Mouse (Mus musculus): ENCODE results near the gene Lrrc10b. TPM values are rescaled to one million over a fixed set of nuclear protein-coding genes. Genes with fewer than 3 reads are reported as not detected.

The Lrrc10b gene
- total and polyA plus RNA-seq, 2 experiments from 2014 or later: 2.3 to 6.2 TPM

GRCm38 (mm10) chr19:10464427-10464826 is 7.2 kb upstream of the Lrrc10b start:
- Histone ChIP-seq H3K4me1 (ENCODE audit: insufficient read depth, low read length) (no peaks in the 10 kb centered on the region), H3K27ac (ENCODE audit: low read depth, low read length) (no peak overlapping the region), H3K9ac (replicated peaks; ENCODE audit: low read length, poor library complexity, severe bottlenecking) (no peak overlapping the region), H3K4me3 (ENCODE audit: low read depth, low read length) (no peak overlapping the region), H3K9me3 (ENCODE audit: low read length) (no peaks in the 10 kb centered on the region), H3K27me3 (ENCODE audit: insufficient read depth, low read length) (peaks cover 8% of the 10 kb centered on the region), H3K36me3 (ENCODE audit: insufficient read depth, low read length) (no peaks in the 10 kb centered on the region), H3K4me2 (ENCODE audit: low read depth, low read length, poor library complexity, severe bottlenecking) (no peak overlapping the region)
- TF ChIP-seq CTCF (IDR thresholded peaks at IDR 0.05): no peak
- WGBS: 27% methylated on average over 4 of the region's 4 CpGs
- no peak for ATAC-seq (ENCODE audit: low FRiP score)
- no peak for DNase-seq (ENCODE audit: low spot score)

- Histone ChIP-seq H3K4me2 (ENCODE audit: low read depth, low read length, poor library complexity, severe bottlenecking) (no peak overlapping the region), H3K27me3 (ENCODE audit: insufficient read depth, low read length) (peaks cover 17% of the 10 kb centered on the region), H3K27ac (ENCODE audit: low read depth, low read length) (no peak overlapping the region), H3K4me3 (ENCODE audit: low read depth, low read length) (no peak overlapping the region), H3K9me3 (ENCODE audit: low read length) (no peaks in the 10 kb centered on the region), H3K9ac (replicated peaks; ENCODE audit: low read length, poor library complexity, severe bottlenecking) (no peak overlapping the region), H3K4me1 (ENCODE audit: insufficient read depth, low read length) (no peaks in the 10 kb centered on the region), H3K36me3 (ENCODE audit: insufficient read depth, low read length) (no peaks in the 10 kb centered on the region)
- 51% methylated on average over 7 of the region's 7 CpGs for WGBS
- no peak for TF ChIP-seq CTCF (IDR thresholded peaks at IDR 0.05)
- ATAC-seq (ENCODE audit: low FRiP score) (no peak), DNase-seq (ENCODE audit: low spot score) (no peak)
These were observed 4.3 kb upstream of the Lrrc10b start for GRCm38 (mm10) chr19:10461584-10461983.

GRCm38 (mm10) chr19:10459907-10460306 is 2.6 kb upstream of the Lrrc10b start:
- no peak for TF ChIP-seq CTCF (IDR thresholded peaks at IDR 0.05)
- Histone ChIP-seq H3K36me3 (ENCODE audit: insufficient read depth, low read length) (no peaks in the 10 kb centered on the region), H3K4me3 (ENCODE audit: low read depth, low read length) (no peak overlapping the region), H3K27ac (ENCODE audit: low read depth, low read length) (no peak overlapping the region), H3K9me3 (ENCODE audit: low read length) (no peaks in the 10 kb centered on the region), H3K9ac (replicated peaks; ENCODE audit: low read length, poor library complexity, severe bottlenecking) (no peak overlapping the region), H3K27me3 (ENCODE audit: insufficient read depth, low read length) (peaks cover 29% of the 10 kb centered on the region), H3K4me2 (ENCODE audit: low read depth, low read length, poor library complexity, severe bottlenecking) (no peak overlapping the region), H3K4me1 (ENCODE audit: insufficient read depth, low read length) (peaks cover 5% of the 10 kb centered on the region; the same call in 1 of the 2 replicates)
- ATAC-seq (ENCODE audit: low FRiP score) (no peak), DNase-seq (ENCODE audit: low spot score) (no peak)
- 42% methylated on average over 11 of the region's 11 CpGs for WGBS

- Histone ChIP-seq H3K4me3 (ENCODE audit: low read depth, low read length) (peak overlapping the region; percentile 56; the same call in 1 of the 2 replicates), H3K4me2 (ENCODE audit: low read depth, low read length, poor library complexity, severe bottlenecking) (peak overlapping the region; percentile 76), H3K36me3 (ENCODE audit: insufficient read depth, low read length) (no peaks in the 10 kb centered on the region), H3K27me3 (ENCODE audit: insufficient read depth, low read length) (peaks cover 33% of the 10 kb centered on the region), H3K27ac (ENCODE audit: low read depth, low read length) (no peak overlapping the region), H3K9me3 (ENCODE audit: low read length) (no peaks in the 10 kb centered on the region), H3K9ac (replicated peaks; ENCODE audit: low read length, poor library complexity, severe bottlenecking) (no peak overlapping the region), H3K4me1 (ENCODE audit: insufficient read depth, low read length) (peaks cover 5% of the 10 kb centered on the region; the same call in 1 of the 2 replicates)
- no peak for ATAC-seq (ENCODE audit: low FRiP score)
- 16% methylated on average over 8 of the region's 8 CpGs for WGBS
- no peak for TF ChIP-seq CTCF (IDR thresholded peaks at IDR 0.05)
- peak; percentile 38 for DNase-seq (ENCODE audit: low spot score)
These were observed 823 bp upstream of the Lrrc10b start for GRCm38 (mm10) chr19:10458096-10458495.

GRCm38 (mm10) chr19:10457484-10457800 is 169 bp upstream of the Lrrc10b start:
- H3K27ac ChIP-seq (ENCODE audit: low read depth, low read length): peak overlapping the region; percentile 78

GRCm38 (mm10) chr19:10455437-10455806 is 1.9 kb downstream of the Lrrc10b start:
- Histone ChIP-seq H3K9me3 (ENCODE audit: low read length) (no peaks in the 10 kb centered on the region), H3K4me3 (ENCODE audit: low read depth, low read length) (no peak overlapping the region), H3K36me3 (ENCODE audit: insufficient read depth, low read length) (no peaks in the 10 kb centered on the region), H3K27me3 (ENCODE audit: insufficient read depth, low read length) (peaks cover 30% of the 10 kb centered on the region), H3K4me1 (ENCODE audit: insufficient read depth, low read length) (peaks cover 5% of the 10 kb centered on the region; the same call in 1 of the 2 replicates), H3K9ac (replicated peaks; ENCODE audit: low read length, poor library complexity, severe bottlenecking) (no peak overlapping the region), H3K27ac (ENCODE audit: low read depth, low read length) (no peak overlapping the region), H3K4me2 (ENCODE audit: low read depth, low read length, poor library complexity, severe bottlenecking) (peak overlapping the region; percentile 76)
- ATAC-seq (ENCODE audit: low FRiP score) (no peak), DNase-seq (ENCODE audit: low spot score) (no peak)
- TF ChIP-seq CTCF (IDR thresholded peaks at IDR 0.05): no peak
- 73% methylated on average over 3 of the region's 3 CpGs for WGBS

More at GRCm38 (mm10) chr19:10457484-10457800, 169 bp upstream of the Lrrc10b start:
- Histone ChIP-seq H3K9me3 (ENCODE audit: low read length) (no peaks in the 10 kb centered on the region), H3K4me3 (ENCODE audit: low read depth, low read length) (peak overlapping the region; percentile 56), H3K9ac (replicated peaks; ENCODE audit: low read length, poor library complexity, severe bottlenecking) (peak overlapping the region; percentile 64), H3K36me3 (ENCODE audit: insufficient read depth, low read length) (no peaks in the 10 kb centered on the region), H3K4me1 (ENCODE audit: insufficient read depth, low read length) (peaks cover 5% of the 10 kb centered on the region; the same call in 1 of the 2 replicates), H3K27me3 (ENCODE audit: insufficient read depth, low read length) (peaks cover 33% of the 10 kb centered on the region), H3K4me2 (ENCODE audit: low read depth, low read length, poor library complexity, severe bottlenecking) (peak overlapping the region; percentile 76)
- DNase-seq (ENCODE audit: low spot score) (peak; percentile 89), ATAC-seq (ENCODE audit: low FRiP score) (peak; percentile 85)
- WGBS: 0% methylated on average over 30 of the region's 34 CpGs
- no peak for TF ChIP-seq CTCF (IDR thresholded peaks at IDR 0.05)
